Mouse (Mus musculus) B cell, adult 2 months (primary cell): Measurements from ENCODE around the gene Meis1.
A peak's percentile ranks its signal among the peaks of the same experiment; 100 is the strongest.

ENCODE experiments used
- DNase-seq, 2 experiments: peaks; one replicate each; pipeline ENCODE4 v3.0.0; 2022

The Meis1 gene

GRCm38 (mm10) chr11:18875001-18875902 is 143.5 kb downstream of the Meis1 start:
- peak; percentile 16 to 33 for DNase-seq

DNA sequence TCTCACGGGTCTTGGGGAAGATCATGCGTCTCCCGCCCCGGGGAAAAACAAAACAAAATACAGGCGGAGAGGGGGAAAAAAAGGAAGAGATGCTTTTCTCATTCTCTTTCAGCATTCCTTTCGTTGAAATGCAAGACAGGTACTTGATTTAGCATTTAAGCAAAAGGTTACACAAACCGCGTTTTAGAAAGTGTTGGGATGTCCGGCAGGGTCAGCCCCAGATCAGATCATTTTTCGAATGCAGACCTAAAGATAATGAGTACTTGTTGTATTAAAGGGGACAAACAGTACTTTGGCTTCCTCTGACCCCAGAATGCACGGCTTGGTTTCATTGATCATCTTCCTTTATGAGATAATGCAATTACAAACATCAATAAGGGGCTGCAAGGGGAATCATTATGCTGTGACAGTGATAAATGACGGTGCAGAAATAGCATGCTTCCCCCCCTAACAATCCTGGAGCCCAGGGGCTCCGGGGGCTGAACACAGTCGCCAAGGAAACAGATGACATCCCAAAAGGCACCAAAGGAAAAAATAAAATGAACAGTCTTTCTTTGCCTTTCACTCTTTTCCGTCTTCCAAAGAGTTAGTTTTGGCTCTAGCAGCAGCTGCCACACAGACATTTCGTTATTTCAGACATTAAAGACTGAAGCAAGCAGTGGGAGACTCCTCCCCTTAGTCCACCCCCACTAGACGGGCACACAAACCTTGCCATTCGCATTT is 144.3 kb downstream of the Meis1 start:
- DNase-seq, result peak; percentile 8 to 21

DNA sequence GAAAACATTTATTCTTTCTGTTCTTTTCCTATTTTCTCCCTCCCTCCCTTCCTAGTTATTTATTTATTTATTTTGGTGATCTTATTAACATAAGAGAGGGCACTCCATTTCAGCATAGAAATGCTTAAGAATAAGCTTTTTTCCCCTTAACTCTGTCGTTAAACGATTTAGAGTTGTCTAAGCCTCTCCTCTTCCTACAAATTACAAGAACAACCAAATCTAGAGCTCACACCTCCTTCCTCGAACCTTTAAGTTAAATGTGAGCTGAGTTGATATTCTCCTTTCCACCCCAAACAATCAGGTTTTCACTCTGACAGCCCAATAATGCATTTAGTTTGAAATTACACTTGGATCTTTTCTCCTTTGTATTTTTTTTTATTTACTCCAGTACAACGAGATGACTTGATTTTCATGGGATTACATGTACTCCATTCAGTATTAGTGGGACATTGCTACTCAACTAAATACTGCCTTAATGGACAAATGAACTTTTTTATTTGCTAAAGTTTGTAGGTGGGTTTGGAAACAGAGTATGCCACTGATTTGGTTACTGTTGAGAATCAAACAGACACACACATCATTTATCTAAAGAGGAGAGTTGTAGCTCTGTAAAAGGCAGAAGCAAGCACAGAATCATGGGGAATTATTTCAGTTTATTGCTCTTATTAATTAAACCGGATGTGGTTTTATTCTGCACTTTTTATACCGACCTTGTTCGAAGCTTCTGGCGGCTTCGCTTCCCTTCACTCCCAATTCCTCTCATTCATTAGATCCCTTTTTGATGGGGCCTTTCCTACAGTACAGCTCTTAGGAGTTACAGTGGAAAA is 145.1 kb downstream of the Meis1 start:
- DNase-seq, result no peak

DNA sequence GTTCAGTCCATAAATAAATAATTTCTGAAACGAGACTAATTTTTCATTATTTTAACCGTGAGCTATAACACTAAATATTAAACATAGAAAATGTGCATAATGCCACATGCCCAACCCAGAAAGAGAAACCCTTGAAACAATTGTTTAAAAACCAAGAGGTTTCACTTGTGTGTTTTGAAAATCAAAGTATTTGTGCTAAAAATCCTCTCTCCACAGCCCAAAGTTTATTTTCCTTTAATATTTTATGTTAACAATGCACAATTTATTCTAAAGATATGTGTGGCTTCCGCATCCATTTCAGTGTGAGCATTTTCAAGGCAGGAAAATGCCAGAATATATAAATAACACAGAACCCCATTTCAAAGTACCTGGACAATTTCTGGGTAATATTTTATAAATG is 146.0 kb downstream of the Meis1 start:
- DNase-seq, result no peak

GRCm38 (mm10) chr11:18872118-18872751 is 146.6 kb downstream of the Meis1 start:
- no peak for DNase-seq

- peak; percentile 13 to 31 for DNase-seq
Observed at GRCm38 (mm10) chr11:18871170-18872081, 147.4 kb downstream of the Meis1 start.

- DNase-seq, result peak in 1 of 2 experiments; percentile 9
Observed at GRCm38 (mm10) chr11:18870121-18870931, 148.5 kb downstream of the Meis1 start.

- DNase-seq, result no peak
Observed at GRCm38 (mm10) chr11:18869429-18869969, 149.3 kb downstream of the Meis1 start.

DNA sequence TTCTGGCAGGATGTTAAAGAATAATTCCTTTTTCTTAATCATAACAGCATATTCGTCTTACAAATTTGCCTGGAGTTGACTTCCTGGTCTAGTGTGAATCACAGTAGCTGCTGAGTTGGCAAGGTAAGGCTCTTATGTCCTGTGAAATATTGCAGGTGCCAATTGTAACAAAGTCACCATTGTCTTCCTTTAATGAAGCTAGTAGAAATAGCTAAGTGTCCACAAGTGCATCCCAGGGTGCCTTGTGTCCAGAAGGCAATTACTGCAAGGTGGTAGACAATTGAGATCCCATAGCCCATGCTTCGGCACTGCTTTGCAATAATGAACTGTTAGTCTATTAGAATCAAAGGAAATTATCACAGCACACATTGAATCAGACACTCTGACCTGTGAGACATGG is 151.1 kb downstream of the Meis1 start:
- DNase-seq, result no peak

GRCm38 (mm10) chr11:18866198-18866836 is 152.5 kb downstream of the Meis1 start:
- DNase-seq, result no peak

- no peak for DNase-seq
Observed at GRCm38 (mm10) chr11:18850772-18851171, 168.0 kb downstream of the Meis1 start.

DNA sequence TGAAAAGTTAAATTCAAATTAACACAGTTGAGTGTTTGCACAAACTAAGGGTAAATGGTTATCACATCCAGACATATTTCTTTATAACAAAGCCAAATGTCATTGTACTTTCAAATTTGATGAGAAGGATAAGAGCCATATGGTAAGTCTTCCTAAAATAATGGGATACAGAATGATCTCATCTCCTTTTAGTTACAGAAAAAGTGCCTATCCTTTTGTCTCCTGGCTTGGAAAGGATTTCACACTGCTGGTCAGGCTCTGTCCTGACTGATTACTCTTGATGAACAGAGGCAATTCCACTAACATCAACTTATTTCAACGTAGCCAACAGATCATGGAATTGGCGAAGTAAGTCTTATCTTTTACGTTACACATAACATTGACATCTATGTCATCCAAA is 171.1 kb downstream of the Meis1 start:
- DNase-seq, result no peak

- no peak for DNase-seq
Observed at GRCm38 (mm10) chr11:18846472-18846871, 172.3 kb downstream of the Meis1 start.

- no peak for DNase-seq
Observed at GRCm38 (mm10) chr11:18845900-18846299, 172.9 kb downstream of the Meis1 start.

GRCm38 (mm10) chr11:18845466-18845865 is 173.3 kb downstream of the Meis1 start:
- no peak for DNase-seq

- no peak for DNase-seq
Observed at GRCm38 (mm10) chr11:18830087-18830486, 188.7 kb downstream of the Meis1 start.
